Mouse (Mus musculus) intestine, embryonic 15.5 days (tissue): ENCODE data around the gene Phospho1. TPM values are rescaled to one million over a fixed set of nuclear protein-coding genes. Genes with fewer than 3 reads are reported as not detected.

Experiments used
- ATAC-seq: fragments of 200-750 bp; cut with Nextera tagmentation; 2 replicates; pipeline ENCODE4 v1.8.0; 2017; ENCODE audit warnings: moderate TSS enrichment, moderate library complexity
- H3K27ac ChIP-seq: fragments of 300-500 bp; sonication (generic); 2 replicates; pipeline ENCODE4 v1.5.1; 2015; ENCODE audit warnings: mild to moderate bottlenecking, inconsistent platforms
- H3K27me3 ChIP-seq: fragments of 300-500 bp; sonication (generic); replicated peaks from 2 replicates; pipeline ENCODE4 v1.6.1; 2015; ENCODE audit warnings: inconsistent platforms
- H3K36me3 ChIP-seq: fragments of 300-500 bp; sonication (generic); 2 replicates; pipeline ENCODE4 v1.6.1; 2015; ENCODE audit warnings: inconsistent platforms
- H3K4me1 ChIP-seq: fragments of 300-500 bp; sonication (generic); replicated peaks from 2 replicates; pipeline ENCODE4 v1.6.1; 2015; ENCODE audit warnings: inconsistent platforms
- H3K4me2 ChIP-seq: fragments of 300-500 bp; sonication (generic); replicated peaks from 2 replicates; pipeline ENCODE4 v1.6.1; 2015; ENCODE audit warnings: mild to moderate bottlenecking, inconsistent platforms
- H3K4me3 ChIP-seq: fragments of 300-500 bp; sonication (generic); replicated peaks from 2 replicates; pipeline ENCODE4 v1.5.1; 2015; ENCODE audit warnings: inconsistent platforms
- H3K9ac ChIP-seq: fragments of 300-500 bp; sonication (generic); 2 replicates; pipeline ENCODE4 v1.6.1; 2015; ENCODE audit warnings: inconsistent platforms
- H3K9me3 ChIP-seq: fragments of 300-500 bp; sonication (generic); 2 replicates; pipeline ENCODE4 v1.6.1; 2016; ENCODE audit warnings: inconsistent platforms
- WGBS: fragments of 180-500 bp; shearing (Covaris S2); methylation state at CpG from one replicate; pipeline ENCODE4 v1.1.7; 2015; 5-methylcytosine and 5-hydroxymethylcytosine counted together
- polyA plus RNA-seq: library from polyadenylated mRNA; unstranded; fragments of >200 nt; fragmentation: Nextera tagmentation; extraction: Ambion mirVana; gene quantifications from 2 replicates; pipeline ENCODE4 v1.2.1, GENCODE M21; 2015

The Phospho1 gene
- polyA plus RNA-seq, 1 experiment from 2014 or later: 0.55 TPM

- H3K4me1 ChIP-seq: peaks cover 43% of the 10 kb centered on the region
- H3K4me2 ChIP-seq: peak overlapping the region; percentile 63
- 5% methylated on average over 80 of the region's 80 CpGs for WGBS
- ATAC-seq: no peak
- H3K27ac ChIP-seq: no peak overlapping the region
- no peaks in the 10 kb centered on the region for H3K9me3 ChIP-seq
- H3K36me3 ChIP-seq: 0 out of 2 replicates have a peak, but pooled peaks cover 3% of the 10 kb centered on the region
- H3K9ac ChIP-seq: peak overlapping the region; percentile 24
- H3K4me3 ChIP-seq: peak overlapping the region; percentile 35
- H3K27me3 ChIP-seq: peaks cover 74% of the 10 kb centered on the region
These were observed 6.3 kb downstream of the Phospho1 start for GRCm38 (mm10) chr11:95830411-95831275.

GRCm38 (mm10) chr11:95831276-95831619 lies 6.9 kb downstream of the Phospho1 start:
- ATAC-seq: no peak
- 0 out of 2 replicates have a peak, but pooled peaks cover 3% of the 10 kb centered on the region for H3K36me3 ChIP-seq
- no peaks in the 10 kb centered on the region for H3K9me3 ChIP-seq
- peak overlapping the region; percentile 35 for H3K4me3 ChIP-seq
- peaks cover 49% of the 10 kb centered on the region for H3K4me1 ChIP-seq
- WGBS: 16% methylated on average over 10 of the region's 10 CpGs
- H3K9ac ChIP-seq: no peak overlapping the region
- H3K27me3 ChIP-seq: peaks cover 74% of the 10 kb centered on the region
- no peak overlapping the region for H3K27ac ChIP-seq
- peak overlapping the region; percentile 63 for H3K4me2 ChIP-seq

GRCm38 (mm10) chr11:95831641-95832040 lies 7.3 kb downstream of the Phospho1 start:
- Histone ChIP-seq H3K27ac (no peak overlapping the region), H3K4me1 (peaks cover 52% of the 10 kb centered on the region), H3K9ac (no peak overlapping the region), H3K9me3 (no peaks in the 10 kb centered on the region), H3K4me2 (peak overlapping the region; percentile 63), H3K27me3 (peaks cover 72% of the 10 kb centered on the region), H3K4me3 (peak overlapping the region; percentile 35), H3K36me3 (0 out of 2 replicates have a peak, but pooled peaks cover 3% of the 10 kb centered on the region)
- 18% methylated on average over 14 of the region's 15 CpGs for WGBS
- no peak for ATAC-seq

GRCm38 (mm10) chr11:95832129-95833005 lies 8.1 kb downstream of the Phospho1 start:
- Histone ChIP-seq H3K9ac (no peak overlapping the region), H3K27me3 (peaks cover 68% of the 10 kb centered on the region), H3K36me3 (0 out of 2 replicates have a peak, but pooled peaks cover 3% of the 10 kb centered on the region), H3K27ac (no peak overlapping the region), H3K4me2 (no peak overlapping the region), H3K9me3 (no peaks in the 10 kb centered on the region), H3K4me1 (peaks cover 54% of the 10 kb centered on the region), H3K4me3 (no peak overlapping the region)
- no peak for ATAC-seq
- 60% methylated on average over 18 of the region's 18 CpGs for WGBS

GRCm38 (mm10) chr11:95833006-95833570 lies 8.8 kb downstream of the Phospho1 start:
- H3K4me1 ChIP-seq: peaks cover 55% of the 10 kb centered on the region
- no peak for ATAC-seq
- peaks cover 65% of the 10 kb centered on the region for H3K27me3 ChIP-seq
- 42% methylated on average over 8 of the region's 8 CpGs for WGBS
- H3K9ac ChIP-seq: no peak overlapping the region
- 0 out of 2 replicates have a peak, but pooled peaks cover 3% of the 10 kb centered on the region for H3K36me3 ChIP-seq
- H3K9me3 ChIP-seq: no peaks in the 10 kb centered on the region
- H3K4me2 ChIP-seq: peak overlapping the region; percentile 40
- H3K27ac ChIP-seq: no peak overlapping the region
- no peak overlapping the region for H3K4me3 ChIP-seq

- 0 out of 2 replicates have a peak, but pooled peaks have one; percentile 14 for ATAC-seq
- Histone ChIP-seq H3K27ac (no peak overlapping the region), H3K36me3 (0 out of 2 replicates have a peak, but pooled peaks cover 3% of the 10 kb centered on the region), H3K4me1 (peaks cover 55% of the 10 kb centered on the region), H3K4me2 (peak overlapping the region; percentile 40), H3K4me3 (no peak overlapping the region), H3K27me3 (peaks cover 59% of the 10 kb centered on the region), H3K9ac (no peak overlapping the region), H3K9me3 (no peaks in the 10 kb centered on the region)
- 16% methylated on average over 18 of the region's 18 CpGs for WGBS
These were observed 9.4 kb downstream of the Phospho1 start for GRCm38 (mm10) chr11:95833631-95834142.

GRCm38 (mm10) chr11:95834143-95834667 lies 9.9 kb downstream of the Phospho1 start:
- Histone ChIP-seq H3K9ac (no peak overlapping the region), H3K4me1 (peaks cover 55% of the 10 kb centered on the region), H3K36me3 (0 out of 2 replicates have a peak, but pooled peaks cover 3% of the 10 kb centered on the region), H3K4me2 (peak overlapping the region; percentile 40), H3K9me3 (no peaks in the 10 kb centered on the region), H3K27ac (no peak overlapping the region), H3K4me3 (no peak overlapping the region; the same call in 1 of the 2 replicates), H3K27me3 (peaks cover 54% of the 10 kb centered on the region)
- 20% methylated on average over 22 of the region's 22 CpGs for WGBS
- ATAC-seq: 0 out of 2 replicates have a peak, but pooled peaks have one; percentile 6

- H3K27me3 ChIP-seq: peaks cover 45% of the 10 kb centered on the region
- WGBS: 27% methylated on average over 15 of the region's 15 CpGs
- peaks cover 54% of the 10 kb centered on the region for H3K4me1 ChIP-seq
- H3K36me3 ChIP-seq: 0 out of 2 replicates have a peak, but pooled peaks cover 3% of the 10 kb centered on the region
- no peak overlapping the region for H3K27ac ChIP-seq
- no peak for ATAC-seq
- no peak overlapping the region for H3K4me3 ChIP-seq
- no peak overlapping the region for H3K9ac ChIP-seq
- H3K4me2 ChIP-seq: no peak overlapping the region
- H3K9me3 ChIP-seq: no peaks in the 10 kb centered on the region
These were observed 10.7 kb downstream of the Phospho1 start for GRCm38 (mm10) chr11:95834742-95835710.

GRCm38 (mm10) chr11:95835832-95836231 lies 11.5 kb downstream of the Phospho1 start:
- ATAC-seq: no peak
- Histone ChIP-seq H3K27ac (0 out of 2 replicates have a peak overlapping the region, but pooled peaks have one; percentile 7), H3K9ac (no peak overlapping the region), H3K4me3 (no peak overlapping the region), H3K36me3 (0 out of 2 replicates have a peak, but pooled peaks cover 3% of the 10 kb centered on the region), H3K4me1 (peaks cover 46% of the 10 kb centered on the region), H3K27me3 (peaks cover 37% of the 10 kb centered on the region), H3K9me3 (no peaks in the 10 kb centered on the region), H3K4me2 (no peak overlapping the region)
- 41% methylated on average over 6 of the region's 6 CpGs for WGBS

- peaks cover 40% of the 10 kb centered on the region for H3K4me1 ChIP-seq
- WGBS: 37% methylated on average over 6 of the region's 6 CpGs
- H3K27me3 ChIP-seq: peaks cover 31% of the 10 kb centered on the region
- no peak overlapping the region for H3K9ac ChIP-seq
- peak overlapping the region; percentile 31; the same call in 1 of the 2 replicates for H3K4me2 ChIP-seq
- no peak overlapping the region for H3K4me3 ChIP-seq
- H3K36me3 ChIP-seq: 0 out of 2 replicates have a peak, but pooled peaks cover 3% of the 10 kb centered on the region
- 0 out of 2 replicates have a peak overlapping the region, but pooled peaks have one; percentile 7 for H3K27ac ChIP-seq
- H3K9me3 ChIP-seq: no peaks in the 10 kb centered on the region
- ATAC-seq: peak; percentile 78
These were observed 12.1 kb downstream of the Phospho1 start for GRCm38 (mm10) chr11:95836433-95836832.
